Mouse (Mus musculus) cerebellum, adult 2 months (tissue): Measurements from ENCODE around the gene Arpc1b.

ENCODE experiments used
- CTCF ChIP-seq: fragments of 200-500 bp; IDR thresholded peaks from 2 replicates; pipeline ENCODE4 v1.5.1; 2011; ENCODE audit warnings: low read depth, mild to moderate bottlenecking, control low read depth, low read length, moderate library complexity, borderline replicate concordance; ENCODE audit not compliant: insufficient read depth
- POLR2A ChIP-seq: fragments of 200-500 bp; IDR thresholded peaks from 2 replicates; pipeline ENCODE4 v1.6.1; 2011; ENCODE audit warnings: low read length, control low read depth, borderline replicate concordance; ENCODE audit not compliant: insufficient read depth

DNA sequence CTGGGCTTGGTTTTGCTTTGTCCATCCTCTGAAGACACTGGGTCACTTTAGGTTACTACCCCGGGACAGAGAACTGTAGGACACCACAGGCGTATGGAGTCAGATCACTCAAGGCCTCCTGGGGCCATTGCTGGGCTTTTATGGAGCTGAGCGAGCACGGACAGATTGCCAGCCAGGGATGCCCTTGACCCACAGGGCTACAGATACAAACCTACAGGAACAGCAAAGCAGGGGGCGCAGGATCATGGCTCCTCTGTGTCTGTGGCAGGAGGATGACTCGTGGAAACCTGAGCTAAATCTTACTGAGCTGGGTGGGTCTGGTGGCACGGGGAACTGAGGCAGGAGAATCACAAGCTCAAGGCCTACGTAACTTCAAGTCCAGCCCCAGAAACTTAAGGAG is 1.4 kb upstream of the Arpc1b start:
- TF ChIP-seq POLR2A (no peak), CTCF (no peak)
